ENCODE assay signal across 8 mouse cellular contexts in genomic region chr1:134513312-134513860, GRCm38 (mm10). TPM values are rescaled to one million over a fixed set of nuclear protein-coding genes. Genes with fewer than 3 reads are reported as not detected.
A peak's percentile ranks its signal among the peaks of the same experiment; 100 is the strongest.
DNase-seq lines count a peak whose midpoint lies in the region; ATAC-seq and TF ChIP-seq lines count a peak whose summit lies in the region.

No protein-coding gene starts in this region.

- TF ChIP-seq CTCF in thymus, adult 2 months (IDR thresholded peaks at IDR 0.05; ENCODE audit: borderline replicate concordance, control insufficient read depth, extremely low read depth, insufficient read depth, low read length, poor library complexity): no peak

- no peak overlapping the region for H3K27ac ChIP-seq in thymus, adult 2 months (ENCODE audit: control insufficient read depth, insufficient read depth, low read length)
- no peak overlapping the region for H3K27ac ChIP-seq in hindbrain, embryonic 13.5 days
- no peak overlapping the region for H3K27ac ChIP-seq in liver, embryonic 13.5 days
- H3K27ac ChIP-seq in neural tube, embryonic 11.5 days (ENCODE audit: low read depth, low read length): no peak overlapping the region

- DNase-seq in thymus, postnatal 25 days: peak; percentile 6
- DNase-seq in thymus, adult 2 months: no peak
- DNase-seq in liver, embryonic 13.5 days: no peak
- DNase-seq in neural tube, embryonic 11.5 days (ENCODE audit: low spot score): peak; percentile 51
- DNase-seq in layer of hippocampus, adult 11-12 months (ENCODE audit: low spot score): no peak
- no peak for DNase-seq in frontal cortex, adult 2 months (ENCODE audit: extremely low spot score in 1 of 2, low spot score in 1 of 2)

- H3K27me3 ChIP-seq in thymus, adult 2 months (ENCODE audit: control insufficient read depth, insufficient read depth, low read length): peaks cover 9% of the 10 kb centered on the region; the same call in 1 of the 2 replicates
- H3K27me3 ChIP-seq in hindbrain, embryonic 13.5 days: peaks cover 33% of the 10 kb centered on the region
- H3K27me3 ChIP-seq in liver, embryonic 13.5 days: peaks cover 49% of the 10 kb centered on the region
- peaks cover 15% of the 10 kb centered on the region for H3K27me3 ChIP-seq in neural tube, embryonic 11.5 days (ENCODE audit: control insufficient read depth, insufficient read depth, low read length)

- TF ChIP-seq POLR2A in thymus, adult 2 months (IDR thresholded peaks at IDR 0.05; ENCODE audit: control insufficient read depth, extremely low read depth, insufficient read depth, low read length, poor library complexity): no peak

- H3K4me3 ChIP-seq in thymus, adult 2 months (ENCODE audit: control insufficient read depth, insufficient read depth, low read length): no peak overlapping the region
- peak overlapping the region; percentile 35 for H3K4me3 ChIP-seq in hindbrain, embryonic 13.5 days
- peak overlapping the region; percentile 56 for H3K4me3 ChIP-seq in liver, embryonic 13.5 days (replicated peaks)
- H3K4me3 ChIP-seq in neural tube, embryonic 11.5 days (ENCODE audit: low read depth, low read length): peak overlapping the region; percentile 31

- no peaks in the 10 kb centered on the region for H3K9me3 ChIP-seq in hindbrain, embryonic 13.5 days
- no peaks in the 10 kb centered on the region for H3K9me3 ChIP-seq in liver, embryonic 13.5 days (replicated peaks)
- H3K9me3 ChIP-seq in neural tube, embryonic 11.5 days (ENCODE audit: control insufficient read depth, low read length): no peaks in the 10 kb centered on the region

- peak overlapping the region; percentile 59 for H3K4me2 ChIP-seq in hindbrain, embryonic 13.5 days
- peak overlapping the region; percentile 76 for H3K4me2 ChIP-seq in liver, embryonic 13.5 days
- H3K4me2 ChIP-seq in neural tube, embryonic 11.5 days (ENCODE audit: low read depth): peak overlapping the region; percentile 69

- no peaks in the 10 kb centered on the region for H3K36me3 ChIP-seq in thymus, adult 2 months (ENCODE audit: control insufficient read depth, insufficient read depth, low read length)
- H3K36me3 ChIP-seq in hindbrain, embryonic 13.5 days: peaks cover 9% of the 10 kb centered on the region
- H3K36me3 ChIP-seq in liver, embryonic 13.5 days: peaks cover 4% of the 10 kb centered on the region; the same call in 1 of the 2 replicates
- H3K36me3 ChIP-seq in neural tube, embryonic 11.5 days (ENCODE audit: control insufficient read depth, insufficient read depth, low read length): no peaks in the 10 kb centered on the region

- WGBS in thymus, adult 2 months: 6% methylated on average over 38 of the region's 38 CpGs
- under 1% methylated on average over 38 of the region's 38 CpGs for WGBS in hindbrain, embryonic 13.5 days
- 2% methylated on average over 38 of the region's 38 CpGs for WGBS in liver, embryonic 13.5 days (ENCODE audit: insufficient replicate concordance)
- WGBS in neural tube, embryonic 11.5 days: 2% methylated on average over 38 of the region's 38 CpGs

- peak; percentile 39 for ATAC-seq in erythroblast, adult 5-6 weeks (replicated peaks; ENCODE audit: low FRiP score, poor library complexity, severe bottlenecking)
- no peak for ATAC-seq in hindbrain, embryonic 13.5 days (ENCODE audit: low FRiP score)
- ATAC-seq in liver, embryonic 13.5 days (ENCODE audit: low read depth): peak; percentile 45; the same call in 1 of the 2 replicates
- ATAC-seq in neural tube, embryonic 11.5 days (ENCODE audit: insufficient read depth, low FRiP score, low TSS enrichment): no peak

- H3K9ac ChIP-seq in hindbrain, embryonic 13.5 days: peak overlapping the region; percentile 66
- peak overlapping the region; percentile 63 for H3K9ac ChIP-seq in liver, embryonic 13.5 days
- peak overlapping the region; percentile 50 for H3K9ac ChIP-seq in neural tube, embryonic 11.5 days (ENCODE audit: low read length)

- H3K4me1 ChIP-seq in thymus, adult 2 months (replicated peaks; ENCODE audit: control insufficient read depth, insufficient read depth, low read length): peaks cover 18% of the 10 kb centered on the region
- peaks cover 32% of the 10 kb centered on the region for H3K4me1 ChIP-seq in hindbrain, embryonic 13.5 days (replicated peaks)
- peaks cover 21% of the 10 kb centered on the region for H3K4me1 ChIP-seq in liver, embryonic 13.5 days (replicated peaks)
- H3K4me1 ChIP-seq in neural tube, embryonic 11.5 days (ENCODE audit: control insufficient read depth, insufficient read depth, low read length): peaks cover 9% of the 10 kb centered on the region

RNA-seq across cellular contexts. Expression of gene Rabif, which starts 18.9 kb away (rescaled TPM):
- 24.8 and 25.0 TPM in 2 replicates for polyA plus RNA-seq in thymus, adult 2 months (2012; rRNA removed)
- total RNA-seq in erythroblast, adult 5-6 weeks (2015; ENCODE audit: low replicate concordance): 5.6 and 9.2 TPM in 2 replicates
- total RNA-seq in erythroblast, adult 5-6 weeks (2017; ENCODE audit: low replicate concordance): 7.2 and 8.2 TPM in 2 replicates
- polyA plus RNA-seq in hindbrain, embryonic 13.5 days (2015; fragmentation: Nextera tagmentation; extraction: Ambion mirVana): 62.9 and 67.3 TPM in 2 replicates
- 19.8 and 23.9 TPM in 2 replicates for polyA plus RNA-seq in liver, embryonic 13.5 days (2015; fragmentation: Nextera tagmentation; extraction: Ambion mirVana)
- 52.0 TPM in 2 replicates for polyA plus RNA-seq in neural tube, embryonic 11.5 days (2014; fragmentation: Nextera tagmentation; extraction: Ambion mirVana)
- 28.2 and 29.4 TPM in 2 replicates for polyA plus RNA-seq in frontal cortex, adult 2 months (2012; rRNA removed)

RNA-seq across cellular contexts. Expression of gene Mgat4e, which starts 36.1 kb away (rescaled TPM):
- not detected in 2 replicates for polyA plus RNA-seq in thymus, adult 2 months (2012; rRNA removed)
- total RNA-seq in erythroblast, adult 5-6 weeks (2015; ENCODE audit: low replicate concordance): not detected in 2 replicates
- not detected in 2 replicates for total RNA-seq in erythroblast, adult 5-6 weeks (2017; ENCODE audit: low replicate concordance)
- polyA plus RNA-seq in hindbrain, embryonic 13.5 days (2015; fragmentation: Nextera tagmentation; extraction: Ambion mirVana): not detected in 2 replicates
- not detected in 2 replicates for polyA plus RNA-seq in liver, embryonic 13.5 days (2015; fragmentation: Nextera tagmentation; extraction: Ambion mirVana)
- not detected in 2 replicates for polyA plus RNA-seq in neural tube, embryonic 11.5 days (2014; fragmentation: Nextera tagmentation; extraction: Ambion mirVana)
- polyA plus RNA-seq in frontal cortex, adult 2 months (2012; rRNA removed): 0.08 TPM in 1 of 2 replicates, not detected in the other

RNA-seq across cellular contexts. Expression of gene Kdm5b, which starts 46.6 kb away (rescaled TPM):
- polyA plus RNA-seq in thymus, adult 2 months (2012; rRNA removed): 26.7 and 36.4 TPM in 2 replicates
- total RNA-seq in erythroblast, adult 5-6 weeks (2015; ENCODE audit: low replicate concordance): 15.9 and 16.3 TPM in 2 replicates
- total RNA-seq in erythroblast, adult 5-6 weeks (2017; ENCODE audit: low replicate concordance): 24.3 and 25.0 TPM in 2 replicates
- 99.4 and 103 TPM in 2 replicates for polyA plus RNA-seq in hindbrain, embryonic 13.5 days (2015; fragmentation: Nextera tagmentation; extraction: Ambion mirVana)
- polyA plus RNA-seq in liver, embryonic 13.5 days (2015; fragmentation: Nextera tagmentation; extraction: Ambion mirVana): 7.6 and 7.7 TPM in 2 replicates
- polyA plus RNA-seq in neural tube, embryonic 11.5 days (2014; fragmentation: Nextera tagmentation; extraction: Ambion mirVana): 98.7 and 99.6 TPM in 2 replicates
- 29.9 and 31.5 TPM in 2 replicates for polyA plus RNA-seq in frontal cortex, adult 2 months (2012; rRNA removed)

RNA-seq across cellular contexts. Expression of gene Klhl12, which starts 58.1 kb away (rescaled TPM):
- 7.7 and 7.9 TPM in 2 replicates for polyA plus RNA-seq in thymus, adult 2 months (2012; rRNA removed)
- total RNA-seq in erythroblast, adult 5-6 weeks (2015; ENCODE audit: low replicate concordance): 226 and 242 TPM in 2 replicates
- 369 and 410 TPM in 2 replicates for total RNA-seq in erythroblast, adult 5-6 weeks (2017; ENCODE audit: low replicate concordance)
- 33.2 and 35.0 TPM in 2 replicates for polyA plus RNA-seq in hindbrain, embryonic 13.5 days (2015; fragmentation: Nextera tagmentation; extraction: Ambion mirVana)
- 34.7 and 37.4 TPM in 2 replicates for polyA plus RNA-seq in liver, embryonic 13.5 days (2015; fragmentation: Nextera tagmentation; extraction: Ambion mirVana)
- 33.7 and 38.2 TPM in 2 replicates for polyA plus RNA-seq in neural tube, embryonic 11.5 days (2014; fragmentation: Nextera tagmentation; extraction: Ambion mirVana)
- polyA plus RNA-seq in frontal cortex, adult 2 months (2012; rRNA removed): 26.5 and 28.4 TPM in 2 replicates

Comparison
In these comparisons a context has a peak if more than half of its experiments do, and no peak if none do; other contexts are left out.
1. DNase-seq: peak in thymus, postnatal 25 days (single experiment) and neural tube, embryonic 11.5 days (single experiment); none in thymus, adult 2 months (single experiment), liver, embryonic 13.5 days (single experiment), layer of hippocampus, adult 11-12 months (single experiment) and frontal cortex, adult 2 months (0 of 2).
2. ATAC-seq: peak in erythroblast, adult 5-6 weeks (single experiment) and liver, embryonic 13.5 days (single experiment); none in hindbrain, embryonic 13.5 days (single experiment) and neural tube, embryonic 11.5 days (single experiment).
3. Peak in every context shown above with its lines, with median percentiles within 50 percentile points of each other: H3K4me2 ChIP-seq and H3K9ac ChIP-seq.